Mouse (Mus musculus): ENCODE results near the gene Lcp1. TPM values are rescaled to one million over a fixed set of nuclear protein-coding genes. Genes with fewer than 3 reads are reported as not detected.

Gene Lcp1
- polyA plus RNA-seq, 1 experiment from 2014 or later = 22.3 TPM

- 61% methylated on average over 6 of the region's 6 CpGs for WGBS
- Histone ChIP-seq H3K4me1 (ENCODE audit: control insufficient read depth, insufficient read depth, low read length) (no peaks in the 10 kb centered on the region), H3K27ac (ENCODE audit: low read depth, low read length) (no peak overlapping the region), H3K27me3 (ENCODE audit: control insufficient read depth, insufficient read depth, low read length) (no peaks in the 10 kb centered on the region), H3K9ac (ENCODE audit: low read depth, low read length) (no peak overlapping the region), H3K4me3 (ENCODE audit: low read length) (no peak overlapping the region), H3K4me2 (replicated peaks; ENCODE audit: low read depth, low read length) (no peak overlapping the region), H3K36me3 (ENCODE audit: control insufficient read depth, insufficient read depth, low read length) (no peaks in the 10 kb centered on the region), H3K9me3 (ENCODE audit: control insufficient read depth, low read length) (no peaks in the 10 kb centered on the region)
- no peak for ATAC-seq (ENCODE audit: low FRiP score, low TSS enrichment)
Measured at GRCm38 (mm10) chr14:75208572-75209151, 77.8 kb downstream of the Lcp1 start.

- no peak for ATAC-seq (ENCODE audit: low FRiP score, low TSS enrichment)
- 74% methylated on average over 11 of the region's 11 CpGs for WGBS
- no peaks in the 10 kb centered on the region for H3K9me3 ChIP-seq (ENCODE audit: control insufficient read depth, low read length)
- no peak overlapping the region for H3K4me3 ChIP-seq (ENCODE audit: low read length)
- H3K27me3 ChIP-seq (ENCODE audit: control insufficient read depth, insufficient read depth, low read length) = no peaks in the 10 kb centered on the region
- H3K9ac ChIP-seq (ENCODE audit: low read depth, low read length) = no peak overlapping the region
- no peaks in the 10 kb centered on the region for H3K4me1 ChIP-seq (ENCODE audit: control insufficient read depth, insufficient read depth, low read length)
- no peak overlapping the region for H3K27ac ChIP-seq (ENCODE audit: low read depth, low read length)
- H3K36me3 ChIP-seq (ENCODE audit: control insufficient read depth, insufficient read depth, low read length) = no peaks in the 10 kb centered on the region
- H3K4me2 ChIP-seq (replicated peaks; ENCODE audit: low read depth, low read length) = no peak overlapping the region
Measured at GRCm38 (mm10) chr14:75213752-75214151, 82.9 kb downstream of the Lcp1 start.

GRCm38 (mm10) chr14:75218843-75219242 is 87.9 kb downstream of the Lcp1 start:
- no peak overlapping the region for H3K4me2 ChIP-seq (replicated peaks; ENCODE audit: low read depth, low read length)
- no peaks in the 10 kb centered on the region for H3K9me3 ChIP-seq (ENCODE audit: control insufficient read depth, low read length)

GRCm38 (mm10) chr14:75219250-75219913 is 88.5 kb downstream of the Lcp1 start:
- Histone ChIP-seq H3K36me3 (ENCODE audit: control insufficient read depth, insufficient read depth, low read length) (no peaks in the 10 kb centered on the region), H3K9ac (ENCODE audit: low read depth, low read length) (no peak overlapping the region), H3K4me2 (replicated peaks; ENCODE audit: low read depth, low read length) (no peak overlapping the region), H3K4me1 (ENCODE audit: control insufficient read depth, insufficient read depth, low read length) (no peaks in the 10 kb centered on the region), H3K9me3 (ENCODE audit: control insufficient read depth, low read length) (no peaks in the 10 kb centered on the region), H3K4me3 (ENCODE audit: low read length) (no peak overlapping the region), H3K27ac (ENCODE audit: low read depth, low read length) (no peak overlapping the region), H3K27me3 (ENCODE audit: control insufficient read depth, insufficient read depth, low read length) (no peaks in the 10 kb centered on the region)
- 77% methylated on average over 5 of the region's 5 CpGs for WGBS
- ATAC-seq (ENCODE audit: low FRiP score, low TSS enrichment) = no peak

More at GRCm38 (mm10) chr14:75218843-75219242, 87.9 kb downstream of the Lcp1 start:
- no peak overlapping the region for H3K27ac ChIP-seq (ENCODE audit: low read depth, low read length)
- H3K27me3 ChIP-seq (ENCODE audit: control insufficient read depth, insufficient read depth, low read length) = no peaks in the 10 kb centered on the region
- WGBS = 85% methylated on average over 2 of the region's 2 CpGs
- no peak for ATAC-seq (ENCODE audit: low FRiP score, low TSS enrichment)
- no peak overlapping the region for H3K9ac ChIP-seq (ENCODE audit: low read depth, low read length)
- no peaks in the 10 kb centered on the region for H3K36me3 ChIP-seq (ENCODE audit: control insufficient read depth, insufficient read depth, low read length)
- no peak overlapping the region for H3K4me3 ChIP-seq (ENCODE audit: low read length)
- H3K4me1 ChIP-seq (ENCODE audit: control insufficient read depth, insufficient read depth, low read length) = no peaks in the 10 kb centered on the region

- no peaks in the 10 kb centered on the region for H3K36me3 ChIP-seq (ENCODE audit: control insufficient read depth, insufficient read depth, low read length)
- no peak overlapping the region for H3K4me3 ChIP-seq (ENCODE audit: low read length)
- H3K27ac ChIP-seq (ENCODE audit: low read depth, low read length) = no peak overlapping the region
- H3K4me1 ChIP-seq (ENCODE audit: control insufficient read depth, insufficient read depth, low read length) = no peaks in the 10 kb centered on the region
- WGBS = 73% methylated on average over 6 of the region's 6 CpGs
- no peaks in the 10 kb centered on the region for H3K27me3 ChIP-seq (ENCODE audit: control insufficient read depth, insufficient read depth, low read length)
- H3K4me2 ChIP-seq (replicated peaks; ENCODE audit: low read depth, low read length) = no peak overlapping the region
- H3K9ac ChIP-seq (ENCODE audit: low read depth, low read length) = no peak overlapping the region
- H3K9me3 ChIP-seq (ENCODE audit: control insufficient read depth, low read length) = no peaks in the 10 kb centered on the region
- ATAC-seq (ENCODE audit: low FRiP score, low TSS enrichment) = no peak
Measured at GRCm38 (mm10) chr14:75222386-75222785, 91.5 kb downstream of the Lcp1 start.

GRCm38 (mm10) chr14:75227453-75228084 is 96.7 kb downstream of the Lcp1 start:
- H3K9me3 ChIP-seq (ENCODE audit: control insufficient read depth, low read length) = no peaks in the 10 kb centered on the region
- whole genome bisulfite sequencing = 83% methylated on average over 6 of the region's 6 CpGs
- H3K4me3 ChIP-seq (ENCODE audit: low read length) = no peak overlapping the region
- no peak for ATAC-seq (ENCODE audit: low FRiP score, low TSS enrichment)
- H3K4me2 ChIP-seq (replicated peaks; ENCODE audit: low read depth, low read length) = no peak overlapping the region
- H3K4me1 ChIP-seq (ENCODE audit: control insufficient read depth, insufficient read depth, low read length) = no peaks in the 10 kb centered on the region
- no peak overlapping the region for H3K9ac ChIP-seq (ENCODE audit: low read depth, low read length)
- H3K27ac ChIP-seq (ENCODE audit: low read depth, low read length) = no peak overlapping the region
- H3K27me3 ChIP-seq (ENCODE audit: control insufficient read depth, insufficient read depth, low read length) = no peaks in the 10 kb centered on the region
- H3K36me3 ChIP-seq (ENCODE audit: control insufficient read depth, insufficient read depth, low read length) = no peaks in the 10 kb centered on the region

- no peak for ATAC-seq (ENCODE audit: low FRiP score, low TSS enrichment)
- no peak overlapping the region for H3K4me2 ChIP-seq (replicated peaks; ENCODE audit: low read depth, low read length)
- no peaks in the 10 kb centered on the region for H3K27me3 ChIP-seq (ENCODE audit: control insufficient read depth, insufficient read depth, low read length)
- H3K36me3 ChIP-seq (ENCODE audit: control insufficient read depth, insufficient read depth, low read length) = no peaks in the 10 kb centered on the region
- 76% methylated on average over 2 of the region's 2 CpGs for WGBS
- H3K4me1 ChIP-seq (ENCODE audit: control insufficient read depth, insufficient read depth, low read length) = no peaks in the 10 kb centered on the region
- no peak overlapping the region for H3K9ac ChIP-seq (ENCODE audit: low read depth, low read length)
- H3K9me3 ChIP-seq (ENCODE audit: control insufficient read depth, low read length) = no peaks in the 10 kb centered on the region
- H3K27ac ChIP-seq (ENCODE audit: low read depth, low read length) = no peak overlapping the region
- no peak overlapping the region for H3K4me3 ChIP-seq (ENCODE audit: low read length)
Measured at GRCm38 (mm10) chr14:75229834-75230233, 98.9 kb downstream of the Lcp1 start.

GRCm38 (mm10) chr14:75233070-75233469 is 102.2 kb downstream of the Lcp1 start:
- ATAC-seq (ENCODE audit: low FRiP score, low TSS enrichment) = no peak
- WGBS = 90% methylated on average over 5 of the region's 5 CpGs
- H3K4me3 ChIP-seq (ENCODE audit: low read length) = no peak overlapping the region
- no peaks in the 10 kb centered on the region for H3K36me3 ChIP-seq (ENCODE audit: control insufficient read depth, insufficient read depth, low read length)
- no peak overlapping the region for H3K27ac ChIP-seq (ENCODE audit: low read depth, low read length)
- no peaks in the 10 kb centered on the region for H3K27me3 ChIP-seq (ENCODE audit: control insufficient read depth, insufficient read depth, low read length)
- no peaks in the 10 kb centered on the region for H3K4me1 ChIP-seq (ENCODE audit: control insufficient read depth, insufficient read depth, low read length)
- H3K4me2 ChIP-seq (replicated peaks; ENCODE audit: low read depth, low read length) = no peak overlapping the region
- no peak overlapping the region for H3K9ac ChIP-seq (ENCODE audit: low read depth, low read length)
- H3K9me3 ChIP-seq (ENCODE audit: control insufficient read depth, low read length) = no peaks in the 10 kb centered on the region

- no peak for ATAC-seq (ENCODE audit: low FRiP score, low TSS enrichment)
- Histone ChIP-seq H3K9me3 (ENCODE audit: control insufficient read depth, low read length) (no peaks in the 10 kb centered on the region), H3K4me1 (ENCODE audit: control insufficient read depth, insufficient read depth, low read length) (no peaks in the 10 kb centered on the region), H3K4me3 (ENCODE audit: low read length) (no peak overlapping the region), H3K27ac (ENCODE audit: low read depth, low read length) (no peak overlapping the region), H3K27me3 (ENCODE audit: control insufficient read depth, insufficient read depth, low read length) (no peaks in the 10 kb centered on the region), H3K36me3 (ENCODE audit: control insufficient read depth, insufficient read depth, low read length) (no peaks in the 10 kb centered on the region), H3K9ac (ENCODE audit: low read depth, low read length) (no peak overlapping the region), H3K4me2 (replicated peaks; ENCODE audit: low read depth, low read length) (no peak overlapping the region)
- WGBS = 68% methylated on average over 8 of the region's 8 CpGs
Measured at GRCm38 (mm10) chr14:75235552-75235951, 104.7 kb downstream of the Lcp1 start.

Measured in kidney, embryonic 14.5 days (tissue).